Mouse (Mus musculus) midbrain, postnatal 0 days (tissue): ENCODE measurements at regions not wholly inside any gene's neighbourhood (a gene's known extent, or its start where the extent isn't known, plus 50 kb on each side); places are given as distances from the start of the nearest gene placed in this dataset.

ENCODE experiments used
- ATAC-seq: fragments of 200-750 bp; cut with Nextera tagmentation; 2 replicates; pipeline ENCODE4 v1.8.0; 2017; ENCODE audit warnings: moderate number of reproducible peaks, mild to moderate bottlenecking, moderate TSS enrichment, moderate library complexity; ENCODE audit not compliant: low FRiP score
- DNase-seq: peaks from one replicate; pipeline ENCODE4 v3.0.0-alpha.2; 2015; ENCODE audit warnings: low spot score
- H3K27ac ChIP-seq: fragments of 300-500 bp; sonication (generic); 2 replicates; pipeline ENCODE4 v1.5.1; 2014; ENCODE audit warnings: low read depth, mild to moderate bottlenecking, low read length, mixed read lengths
- H3K27me3 ChIP-seq: fragments of 300-500 bp; sonication (generic); 2 replicates; pipeline ENCODE4 v1.6.1; 2014; ENCODE audit warnings: low read length, control low read depth, mixed read lengths; ENCODE audit not compliant: insufficient read depth
- H3K36me3 ChIP-seq: fragments of 300-500 bp; sonication (generic); 2 replicates; pipeline ENCODE4 v1.6.1; 2014; ENCODE audit warnings: low read length, control low read depth, mixed read lengths; ENCODE audit not compliant: insufficient read depth
- H3K4me1 ChIP-seq: fragments of 300-500 bp; sonication (generic); 2 replicates; pipeline ENCODE4 v1.6.1; 2014; ENCODE audit warnings: mild to moderate bottlenecking, control low read depth, antibody characterized with exemption, low read length, mixed read lengths; ENCODE audit not compliant: insufficient read depth
- H3K4me2 ChIP-seq: fragments of 300-500 bp; sonication (generic); 2 replicates; pipeline ENCODE4 v1.6.1; 2014; ENCODE audit warnings: low read depth, mild to moderate bottlenecking, low read length, mixed read lengths; ENCODE audit not compliant: poor library complexity, severe bottlenecking
- H3K4me3 ChIP-seq: fragments of 300-500 bp; sonication (generic); 2 replicates; pipeline ENCODE4 v1.5.1; 2014; ENCODE audit warnings: low read depth, mild to moderate bottlenecking, low read length, moderate library complexity
- H3K9ac ChIP-seq: fragments of 300-500 bp; sonication (generic); replicated peaks from 2 replicates; pipeline ENCODE4 v1.6.1; 2014; ENCODE audit warnings: mild to moderate bottlenecking, low read length, moderate library complexity, mixed read lengths; ENCODE audit not compliant: poor library complexity, severe bottlenecking
- H3K9me3 ChIP-seq: fragments of 300-500 bp; sonication (generic); 2 replicates; pipeline ENCODE4 v1.6.1; 2016; ENCODE audit warnings: low read length, control low read depth
- CTCF ChIP-seq: IDR thresholded peaks from 2 replicates; pipeline ENCODE4 v1.5.1; 2016; ENCODE audit warnings: antibody characterized with exemption, mild to moderate bottlenecking
- WGBS: fragments of 180-500 bp; shearing (Covaris S2); extraction: QIAGEN DNeasy Blood & Tissue Kit; methylation state at CpG from one replicate; pipeline ENCODE4 v1.1.7; 2014; 5-methylcytosine and 5-hydroxymethylcytosine counted together

GRCm38 (mm10) chr6:51641965-51642364 lies 118.3 kb downstream of the Snx10 start:
- 95% methylated on average over 5 of the region's 5 CpGs for WGBS
- DNase-seq = no peak

DNA sequence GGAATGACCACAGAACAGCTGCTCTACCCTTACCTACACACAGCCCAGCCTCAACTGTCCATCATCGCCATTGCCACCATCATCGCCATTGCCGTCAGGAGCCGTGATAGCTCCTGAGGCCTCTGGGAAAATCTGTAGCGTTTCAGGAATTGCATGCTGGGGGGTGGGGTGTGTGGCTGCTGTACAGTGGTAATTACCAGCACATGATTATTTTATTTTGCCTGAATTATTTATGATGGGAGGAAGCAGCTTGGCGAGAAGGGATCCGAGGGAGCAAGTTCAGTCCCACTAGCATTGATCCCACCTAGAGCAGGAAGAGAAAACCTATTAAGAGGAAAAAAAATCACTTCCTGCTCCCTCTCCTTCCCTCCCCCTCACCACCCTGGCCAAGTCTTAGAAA lies 125.1 kb downstream of the Snx10 start:
- WGBS = 57% methylated on average over 7 of the region's 7 CpGs
- no peak for TF ChIP-seq CTCF
- ATAC-seq (no peak), DNase-seq (no peak)
- no peak overlapping the region for H3K27ac ChIP-seq
- H3K9ac ChIP-seq = no peak overlapping the region
- H3K4me2 ChIP-seq = no peak overlapping the region
- H3K4me1 ChIP-seq = no peaks in the 10 kb centered on the region
- no peaks in the 10 kb centered on the region for H3K36me3 ChIP-seq
- no peak overlapping the region for H3K4me3 ChIP-seq
- H3K9me3 ChIP-seq = no peaks in the 10 kb centered on the region
- H3K27me3 ChIP-seq = no peaks in the 10 kb centered on the region

More at GRCm38 (mm10) chr6:51641965-51642364, 118.3 kb downstream of the Snx10 start:
- Histone ChIP-seq H3K4me1 (no peaks in the 10 kb centered on the region), H3K4me2 (no peak overlapping the region), H3K9ac (no peak overlapping the region), H3K27ac (no peak overlapping the region), H3K9me3 (no peaks in the 10 kb centered on the region), H3K4me3 (no peak overlapping the region), H3K36me3 (no peaks in the 10 kb centered on the region), H3K27me3 (no peaks in the 10 kb centered on the region)
- no peak for ATAC-seq
- no peak for TF ChIP-seq CTCF

GRCm38 (mm10) chr6:51653753-51654152 lies 130.1 kb downstream of the Snx10 start:
- Histone ChIP-seq H3K27ac (no peak overlapping the region), H3K9me3 (no peaks in the 10 kb centered on the region), H3K4me1 (0 out of 2 replicates have a peak, but pooled peaks cover 2% of the 10 kb centered on the region), H3K27me3 (no peaks in the 10 kb centered on the region), H3K4me3 (no peak overlapping the region), H3K4me2 (no peak overlapping the region), H3K36me3 (no peaks in the 10 kb centered on the region), H3K9ac (no peak overlapping the region)
- ATAC-seq = no peak
- no peak for DNase-seq
- 89% methylated on average over 8 of the region's 8 CpGs for whole genome bisulfite sequencing
- no peak for TF ChIP-seq CTCF

GRCm38 (mm10) chr6:51654991-51655390 lies 131.3 kb downstream of the Snx10 start:
- 0 out of 2 replicates have a peak, but pooled peaks cover 3% of the 10 kb centered on the region for H3K4me1 ChIP-seq
- H3K4me2 ChIP-seq = no peak overlapping the region
- H3K36me3 ChIP-seq = no peaks in the 10 kb centered on the region
- 90% methylated on average over 4 of the region's 4 CpGs for WGBS
- H3K27me3 ChIP-seq = no peaks in the 10 kb centered on the region
- no peak overlapping the region for H3K9ac ChIP-seq
- ATAC-seq = no peak
- no peak overlapping the region for H3K4me3 ChIP-seq
- H3K9me3 ChIP-seq = no peaks in the 10 kb centered on the region
- no peak overlapping the region for H3K27ac ChIP-seq
- TF ChIP-seq CTCF = peak; percentile 31
- DNase-seq = no peak

DNA sequence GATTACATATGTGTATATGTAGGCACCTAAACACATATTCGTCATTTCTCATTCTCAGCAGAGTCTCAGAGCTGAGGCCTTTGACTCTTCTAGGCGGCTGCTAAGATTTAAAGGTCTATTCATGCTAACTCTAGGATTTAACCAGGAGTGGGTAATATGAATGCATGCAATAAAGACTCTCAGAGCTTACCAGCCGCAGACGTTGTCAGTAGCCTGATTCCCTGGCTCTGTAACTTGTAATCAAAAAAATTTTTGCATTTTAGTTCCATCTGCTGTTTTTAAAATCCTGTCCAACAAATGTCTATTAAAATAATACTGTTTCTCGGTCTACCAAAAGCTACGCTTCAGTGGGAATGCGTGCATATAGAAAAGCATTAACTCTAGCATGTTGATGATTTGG lies 132.4 kb downstream of the Snx10 start:
- Histone ChIP-seq H3K4me1 (0 out of 2 replicates have a peak, but pooled peaks cover 3% of the 10 kb centered on the region), H3K36me3 (no peaks in the 10 kb centered on the region), H3K9me3 (no peaks in the 10 kb centered on the region), H3K4me2 (no peak overlapping the region), H3K9ac (no peak overlapping the region), H3K27ac (no peak overlapping the region), H3K4me3 (no peak overlapping the region), H3K27me3 (no peaks in the 10 kb centered on the region)
- no peak for TF ChIP-seq CTCF
- no peak for ATAC-seq
- DNase-seq = no peak
- 47% methylated on average over 7 of the region's 7 CpGs for WGBS

GRCm38 (mm10) chr6:51656883-51657640 lies 133.4 kb downstream of the Snx10 start:
- Histone ChIP-seq H3K4me1 (0 out of 2 replicates have a peak, but pooled peaks cover 3% of the 10 kb centered on the region), H3K9me3 (no peaks in the 10 kb centered on the region), H3K4me2 (no peak overlapping the region), H3K9ac (no peak overlapping the region), H3K4me3 (no peak overlapping the region), H3K36me3 (no peaks in the 10 kb centered on the region), H3K27ac (peak overlapping the region; percentile 33), H3K27me3 (no peaks in the 10 kb centered on the region)
- no peak for TF ChIP-seq CTCF
- ATAC-seq = no peak
- DNase-seq = peak; percentile 69
- 31% methylated on average over 12 of the region's 12 CpGs for WGBS
